22 mouse cellular contexts compared by ENCODE assay signal in the genomic region with DNA sequence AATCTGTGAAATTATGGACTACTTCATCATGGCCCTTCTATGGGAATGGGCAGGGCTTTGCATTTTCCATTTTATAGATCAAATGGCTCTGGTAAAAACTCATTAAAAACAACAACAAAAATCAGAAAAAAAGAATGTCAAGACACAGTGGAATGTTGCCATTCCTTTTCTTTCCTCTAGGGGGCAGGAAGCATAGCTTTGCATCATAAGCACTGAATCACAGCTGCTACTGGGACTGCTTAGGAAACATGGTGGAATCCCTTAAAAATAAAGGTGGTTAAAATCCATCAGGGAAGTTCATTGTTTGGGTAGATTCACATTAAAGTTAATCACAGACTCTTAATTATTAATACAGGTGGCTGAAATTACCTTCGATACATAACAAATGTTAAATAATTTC.
A peak's percentile ranks its signal among the peaks of the same experiment; 100 is the strongest.
DNase-seq lines count a peak whose midpoint lies in the region; ATAC-seq and TF ChIP-seq lines count a peak whose summit lies in the region.
"Had no signal": no experiment of that assay in that cellular context is flagged by ENCODE, and none has a peak within 500 bp of the region (broad histone marks: within the 10 kb centered on the region; RNA-seq: fewer than 3 reads in every experiment).

No protein-coding gene starts in this region.

- no peaks in the 10 kb centered on the region for H3K79me2 ChIP-seq in heart, adult 2 months (replicated peaks; ENCODE audit: control insufficient read depth, insufficient read depth, low read length)
- no peaks in the 10 kb centered on the region for H3K79me2 ChIP-seq in liver, adult 2 months (ENCODE audit: control insufficient read depth, insufficient read depth, low read length)

- no peak for DNase-seq in heart, adult 2 months
- no peak for DNase-seq in heart, adult 18-20 months
- peak; percentile 1 for DNase-seq in liver, adult 2 months (ENCODE audit: extremely low read depth, low read depth, low spot score)
- no peak for DNase-seq in liver, embryonic 11.5 days (ENCODE audit: low spot score)
- DNase-seq in 3T3-L1 (ENCODE audit: low read depth, low spot score) (peak; percentile 12), ES-E14 (ENCODE audit: low read depth, low spot score) (peak; percentile 4)
- no peak for DNase-seq in thymus, postnatal 25 days
- DNase-seq: adrenal gland, postnatal 14 days; cerebellum, adult 18-20 months; cerebellum, postnatal 36 days; gastrocnemius, postnatal 36 days; heart, postnatal 36 days; lung, adult 2 months; right cerebral cortex, postnatal 25 days had no signal

- intact Hi-C loops in heart, adult 2 months (cut with DNase I), result no loop called here

- no peaks in the 10 kb centered on the region for H3K4me1 ChIP-seq in heart, adult 2 months (ENCODE audit: control insufficient read depth, insufficient read depth, low read length)
- H3K4me1 ChIP-seq in liver, adult 2 months (ENCODE audit: control insufficient read depth, insufficient read depth, low read length), result no peaks in the 10 kb centered on the region
- no peaks in the 10 kb centered on the region for H3K4me1 ChIP-seq in liver, embryonic 11.5 days (replicated peaks; ENCODE audit: control insufficient read depth, insufficient read depth, low read length)
- no peaks in the 10 kb centered on the region for H3K4me1 ChIP-seq in ES-E14 (ENCODE audit: control insufficient read depth in 2 of 2, insufficient read depth in 2 of 2, low read length in 2 of 2, poor library complexity in 1 of 2)
- H3K4me1 ChIP-seq in neural tube, embryonic 15.5 days, result no peaks in the 10 kb centered on the region
- H3K4me1 ChIP-seq: embryonic facial prominence, embryonic 15.5 days; forebrain, embryonic 12.5 days; heart, embryonic 12.5 days; kidney, embryonic 15.5 days; limb, embryonic 12.5 days; midbrain, embryonic 15.5 days had no signal

- no peak overlapping the region for H3K4me2 ChIP-seq in liver, embryonic 11.5 days
- no peak overlapping the region for H3K4me2 ChIP-seq in neural tube, embryonic 15.5 days
- H3K4me2 ChIP-seq: embryonic facial prominence, embryonic 15.5 days; forebrain, embryonic 12.5 days; heart, embryonic 12.5 days; kidney, embryonic 15.5 days; limb, embryonic 12.5 days; midbrain, embryonic 15.5 days had no signal

- H3K9ac ChIP-seq in heart, adult 2 months (ENCODE audit: low read depth, low read length), result no peak overlapping the region
- no peak overlapping the region for H3K9ac ChIP-seq in liver, adult 2 months (ENCODE audit: low read depth, low read length)
- H3K9ac ChIP-seq in liver, embryonic 11.5 days (ENCODE audit: low read depth, low read length), result no peak overlapping the region
- no peak overlapping the region for H3K9ac ChIP-seq in ES-E14 (ENCODE audit: insufficient read depth, low read depth, low read length, poor library complexity, severe bottlenecking)
- no peak overlapping the region for H3K9ac ChIP-seq in neural tube, embryonic 15.5 days (replicated peaks)
- H3K9ac ChIP-seq: embryonic facial prominence, embryonic 15.5 days; forebrain, embryonic 12.5 days; heart, embryonic 12.5 days; kidney, embryonic 15.5 days; limb, embryonic 12.5 days; midbrain, embryonic 15.5 days had no signal

- WGBS in heart, adult 2 months, result 96% methylated on average over 1 of the region's 1 CpGs
- 96% methylated on average over 1 of the region's 1 CpGs for WGBS in liver, adult 2 months
- 83% methylated on average over 1 of the region's 1 CpGs for WGBS in liver, embryonic 11.5 days
- WGBS in neural tube, embryonic 15.5 days, result 98% methylated on average over 1 of the region's 1 CpGs

- H3K27ac ChIP-seq in heart, adult 2 months, result no peak overlapping the region
- no peak overlapping the region for H3K27ac ChIP-seq in liver, adult 2 months (replicated peaks; ENCODE audit: insufficient read depth, low read depth, low read length)
- no peak overlapping the region for H3K27ac ChIP-seq in liver, embryonic 11.5 days (ENCODE audit: low read depth, low read length)
- H3K27ac ChIP-seq in ES-E14 (ENCODE audit: insufficient read depth, low read depth, low read length, poor library complexity, severe bottlenecking), result no peak overlapping the region
- H3K27ac ChIP-seq in neural tube, embryonic 15.5 days (replicated peaks), result no peak overlapping the region
- H3K27ac ChIP-seq: embryonic facial prominence, embryonic 15.5 days; forebrain, embryonic 12.5 days; kidney, embryonic 15.5 days; limb, embryonic 12.5 days; midbrain, embryonic 15.5 days had no signal

- H3K9me3 ChIP-seq in liver, embryonic 11.5 days (ENCODE audit: control insufficient read depth, low read length), result no peaks in the 10 kb centered on the region
- no peaks in the 10 kb centered on the region for H3K9me3 ChIP-seq in ES-E14 (ENCODE audit: control insufficient read depth, insufficient read depth, low read depth, low read length)
- no peaks in the 10 kb centered on the region for H3K9me3 ChIP-seq in neural tube, embryonic 15.5 days (replicated peaks)
- H3K9me3 ChIP-seq: embryonic facial prominence, embryonic 15.5 days; forebrain, embryonic 12.5 days; heart, embryonic 12.5 days; kidney, embryonic 15.5 days; limb, embryonic 12.5 days; midbrain, embryonic 15.5 days had no signal

- no peaks in the 10 kb centered on the region for H3K36me3 ChIP-seq in heart, adult 2 months (ENCODE audit: control insufficient read depth, insufficient read depth, low read length)
- no peaks in the 10 kb centered on the region for H3K36me3 ChIP-seq in liver, adult 2 months (ENCODE audit: control insufficient read depth, insufficient read depth, low read length)
- no peaks in the 10 kb centered on the region for H3K36me3 ChIP-seq in liver, embryonic 11.5 days (ENCODE audit: control insufficient read depth, insufficient read depth, low read length)
- H3K36me3 ChIP-seq in ES-E14 (ENCODE audit: control insufficient read depth, insufficient read depth, low read length, poor library complexity, severe bottlenecking), result no peaks in the 10 kb centered on the region
- H3K36me3 ChIP-seq in neural tube, embryonic 15.5 days, result no peaks in the 10 kb centered on the region
- H3K36me3 ChIP-seq: embryonic facial prominence, embryonic 15.5 days; forebrain, embryonic 12.5 days; heart, embryonic 12.5 days; kidney, embryonic 15.5 days; limb, embryonic 12.5 days; midbrain, embryonic 15.5 days had no signal

- peak; percentile 59 for TF ChIP-seq CTCF in heart, adult 2 months (IDR thresholded peaks at IDR 0.05)
- no peak for TF ChIP-seq CTCF in liver, adult 2 months (IDR thresholded peaks at IDR 0.05; ENCODE audit: low read depth, low read length)

- no peaks in the 10 kb centered on the region for H3K27me3 ChIP-seq in heart, adult 2 months (ENCODE audit: control insufficient read depth, insufficient read depth, low read length)
- H3K27me3 ChIP-seq in liver, adult 2 months (ENCODE audit: control insufficient read depth, insufficient read depth, low read length), result no peaks in the 10 kb centered on the region
- H3K27me3 ChIP-seq in liver, embryonic 11.5 days (replicated peaks; ENCODE audit: control insufficient read depth, insufficient read depth, low read length), result no peaks in the 10 kb centered on the region
- H3K27me3 ChIP-seq in neural tube, embryonic 15.5 days (replicated peaks), result no peaks in the 10 kb centered on the region
- H3K27me3 ChIP-seq: embryonic facial prominence, embryonic 15.5 days; forebrain, embryonic 12.5 days; heart, embryonic 12.5 days; kidney, embryonic 15.5 days; limb, embryonic 12.5 days; midbrain, embryonic 15.5 days had no signal

- ATAC-seq in liver, embryonic 11.5 days (replicated peaks; ENCODE audit: low FRiP score), result no peak
- ATAC-seq in neural tube, embryonic 15.5 days (ENCODE audit: low FRiP score), result no peak
- ATAC-seq: activated CD4-positive, CD25-positive, alpha-beta regulatory T cell, adult 4 months; midbrain, embryonic 15.5 days had no signal

- H3K4me3 ChIP-seq in heart, adult 2 months, result no peak overlapping the region
- H3K4me3 ChIP-seq in liver, adult 2 months (ENCODE audit: insufficient read depth, low read depth, low read length), result no peak overlapping the region
- no peak overlapping the region for H3K4me3 ChIP-seq in liver, embryonic 11.5 days (ENCODE audit: low read depth, low read length)
- no peak overlapping the region for H3K4me3 ChIP-seq in ES-E14 (ENCODE audit: insufficient read depth in 1 of 2, low read depth in 1 of 2, low read length in 2 of 2, poor library complexity in 1 of 2, severe bottlenecking in 1 of 2)
- no peak overlapping the region for H3K4me3 ChIP-seq in neural tube, embryonic 15.5 days (replicated peaks)
- H3K4me3 ChIP-seq: embryonic facial prominence, embryonic 15.5 days; forebrain, embryonic 12.5 days; heart, embryonic 12.5 days; kidney, embryonic 15.5 days; limb, embryonic 12.5 days; midbrain, embryonic 15.5 days had no signal

- TF ChIP-seq EP300 in heart, adult 2 months (IDR thresholded peaks at IDR 0.05; ENCODE audit: insufficient read depth, low read depth, low read length), result no peak

- in situ Hi-C loops in ES-E14 (cut with MboI; ENCODE audit: low sequenced_read_pairs in 2 of 2, unreplicated experiment in 2 of 2), result no loop called here

- no peak for TF ChIP-seq POLR2A in heart, adult 2 months (IDR thresholded peaks at IDR 0.05; ENCODE audit: insufficient read depth, low read depth, low read length)
- TF ChIP-seq POLR2A in liver, adult 2 months (IDR thresholded peaks at IDR 0.05; ENCODE audit: extremely low read depth, insufficient read depth, low read length), result no peak

TF ChIP-seq in ES-E14, 5 proteins besides CTCF, POLR2A, EP300 and RAD21:
- TF ChIP-seq MAFK (IDR thresholded peaks at IDR 0.05; ENCODE audit: insufficient read depth, low read depth, low read length) (no peak), HCFC1 (IDR thresholded peaks at IDR 0.05; ENCODE audit: borderline replicate concordance, insufficient read depth, low read length) (no peak), CHD2 (IDR thresholded peaks at IDR 0.05; ENCODE audit: low read depth, low read length) (no peak)

Comparison
In these comparisons a context has a peak if more than half of its experiments do, and no peak if none do; other contexts are left out.
1. DNase-seq: peak in liver, adult 2 months (single experiment), 3T3-L1 (single experiment) and ES-E14 (single experiment); none in heart, adult 2 months (0 of 2), heart, adult 18-20 months (0 of 2), liver, embryonic 11.5 days (single experiment) and thymus, postnatal 25 days (single experiment).